Mouse (Mus musculus) granulocyte monocyte progenitor cell, adult 5-6 weeks (primary cell): Measurements from ENCODE around the gene Scd2. TPM values are rescaled to one million over a fixed set of nuclear protein-coding genes. Genes with fewer than 3 reads are reported as not detected.
"Not testable (repeated sequence)": the region's sequence is repeated elsewhere in the genome, so short reads cannot be mapped to it uniquely, and the experiment has no call there.

ENCODE experiments used
- ATAC-seq: replicated peaks from 2 replicates; pipeline ENCODE4 v1.8.0; 2016; ENCODE audit warnings: mild to moderate bottlenecking, moderate TSS enrichment, inconsistent platforms; ENCODE audit not compliant: poor library complexity, severe bottlenecking
- total RNA-seq, 2 experiments: library from RNA; stranded (forward) in 1 of 2; stranded (reverse) in 1 of 2; fragments of 200-712, 200-1000 nt in 1 of 2; fragments of >200 nt in 1 of 2; fragmentation: Nextera tagmentation in 1 of 2; gene quantifications; 2 replicates each; pipeline ENCODE4 v1.2.3; 2014 to 2017

Scd2 gene
- total RNA-seq (2014; fragmentation: Nextera tagmentation) (91.6 and 93.4 TPM in 2 replicates), total RNA-seq (2017) (108 and 109 TPM in 2 replicates)

DNA sequence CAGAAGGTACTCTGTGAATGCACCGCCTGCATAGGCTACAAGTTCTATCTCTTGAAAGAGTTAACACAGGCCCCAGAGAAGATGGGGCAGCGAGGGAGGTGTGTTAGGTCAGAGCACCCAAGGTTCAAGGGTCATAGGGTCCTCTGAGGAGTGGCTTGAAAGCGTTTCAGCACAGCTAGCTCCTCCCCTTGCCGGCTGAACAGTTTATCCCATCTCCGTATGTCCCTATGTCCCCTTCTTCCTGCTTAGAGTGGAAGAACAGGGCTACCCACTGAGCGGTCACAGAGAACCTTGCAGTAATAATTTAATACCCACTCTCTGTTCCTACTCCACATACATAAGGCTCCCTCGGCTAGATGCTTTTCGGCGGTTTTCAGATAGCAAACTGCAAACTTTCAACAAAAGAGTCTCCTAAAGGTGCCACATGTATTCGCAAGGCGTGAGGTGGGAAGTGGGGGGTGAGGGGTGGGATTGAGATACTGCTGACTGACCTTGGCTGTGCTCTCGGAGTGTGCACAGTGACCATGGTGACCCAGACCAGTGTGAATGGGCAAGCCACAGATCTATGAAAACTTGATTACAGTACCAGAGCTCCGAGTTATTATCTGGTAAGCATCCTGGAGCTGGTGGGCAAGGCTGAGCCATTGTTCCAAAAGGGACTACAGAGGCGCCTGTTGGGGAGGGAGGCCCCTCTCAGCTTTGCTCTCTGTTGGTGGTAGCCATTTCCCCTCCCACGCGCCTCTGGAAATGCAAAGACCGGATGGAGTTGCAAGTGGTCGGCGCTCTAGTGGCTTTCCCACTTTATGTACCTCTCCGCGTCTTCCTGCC, at the start of gene Scd2:
Scd2 (plus strand) TSS at position 734 of the 828 bp plus-strand sequence.
- ATAC-seq = peak; percentile 16

DNA sequence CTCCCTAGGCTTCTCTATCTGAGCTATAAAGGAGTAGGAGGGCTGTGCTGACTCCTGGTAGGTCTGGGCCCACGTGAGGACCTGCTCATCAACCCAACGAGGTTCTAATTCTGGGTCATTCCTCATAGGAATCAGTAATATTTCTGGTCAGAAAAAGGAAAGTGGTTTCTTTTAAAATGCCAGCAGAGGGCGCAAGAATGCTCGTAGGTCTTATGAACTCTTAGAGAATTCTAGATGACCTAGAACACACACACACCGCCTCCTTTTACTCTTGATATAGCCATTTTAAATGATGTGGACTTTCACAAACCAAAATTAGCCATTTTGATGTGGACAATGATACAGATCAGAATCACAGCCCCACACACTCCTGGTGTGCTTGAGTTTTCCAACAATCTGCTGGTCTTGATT, 47.7 kb upstream of the Scd2 start:
- ATAC-seq = no peak

DNA sequence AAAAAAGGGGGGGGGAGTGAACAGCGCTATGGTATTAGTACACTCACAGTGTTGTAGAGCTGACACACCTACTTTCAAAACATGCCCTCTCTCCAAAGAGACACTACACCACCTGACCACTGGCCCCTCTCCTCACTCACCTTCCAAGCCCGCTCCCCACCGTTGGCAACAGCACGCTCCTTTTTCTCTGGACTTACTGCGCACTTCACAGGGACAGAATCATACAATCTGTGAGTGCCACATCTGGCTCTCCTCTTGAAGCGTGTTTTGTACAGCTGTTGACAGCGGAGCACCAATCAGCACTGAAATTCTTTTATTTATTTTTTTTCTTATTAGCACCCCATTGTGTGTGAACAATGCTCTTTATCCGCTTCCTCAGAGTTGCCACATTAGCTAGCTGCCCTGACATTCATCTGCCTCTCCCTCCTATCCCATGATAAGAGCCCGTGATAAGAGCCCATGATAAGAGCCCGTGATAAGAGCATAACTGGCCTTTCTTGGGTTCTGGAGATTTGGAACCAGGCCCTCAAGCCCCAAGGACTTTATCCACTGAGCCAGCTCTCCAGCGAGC, 47.0 kb upstream of the Scd2 start:
- ATAC-seq = no peak

DNA sequence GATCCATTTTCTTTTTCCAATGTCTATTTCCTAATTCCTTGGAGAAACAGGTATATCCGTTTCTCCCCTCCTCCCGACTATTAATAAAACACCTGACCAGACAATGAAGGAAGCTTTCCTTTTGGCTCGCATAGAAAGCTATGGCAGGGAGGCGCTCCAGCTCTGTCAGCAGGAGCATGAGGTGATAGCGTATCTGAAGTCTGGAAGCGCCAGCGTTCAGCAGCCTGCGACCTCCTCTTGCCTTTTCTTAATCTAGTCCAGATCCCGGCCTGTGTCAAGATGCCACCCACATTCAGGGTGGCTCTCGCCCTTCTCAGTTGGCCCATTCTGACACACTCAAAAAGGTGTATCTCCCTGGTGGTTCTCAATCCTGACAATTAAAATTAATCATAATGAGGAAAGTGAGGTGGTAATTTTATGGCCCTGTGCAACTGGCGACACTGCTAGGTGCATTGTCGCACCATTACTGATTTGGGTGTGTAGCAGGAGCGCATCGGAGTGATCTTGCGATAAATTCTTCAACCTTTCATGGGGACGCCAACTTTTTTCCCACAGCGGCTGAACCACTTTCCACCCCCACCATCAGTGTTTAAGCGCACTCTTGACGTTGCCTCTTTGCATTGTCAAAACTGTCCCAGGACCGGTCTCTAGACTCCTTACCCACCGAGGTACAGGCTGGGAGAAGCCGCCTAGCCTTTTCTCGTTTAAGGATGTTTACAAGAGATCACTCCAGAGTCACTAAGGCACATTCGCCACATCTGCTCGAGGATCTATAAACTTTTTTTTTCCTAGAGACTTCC, 46.0 kb upstream of the Scd2 start:
- ATAC-seq = 0 out of 2 replicates have a peak, but pooled peaks have one; percentile 5

DNA sequence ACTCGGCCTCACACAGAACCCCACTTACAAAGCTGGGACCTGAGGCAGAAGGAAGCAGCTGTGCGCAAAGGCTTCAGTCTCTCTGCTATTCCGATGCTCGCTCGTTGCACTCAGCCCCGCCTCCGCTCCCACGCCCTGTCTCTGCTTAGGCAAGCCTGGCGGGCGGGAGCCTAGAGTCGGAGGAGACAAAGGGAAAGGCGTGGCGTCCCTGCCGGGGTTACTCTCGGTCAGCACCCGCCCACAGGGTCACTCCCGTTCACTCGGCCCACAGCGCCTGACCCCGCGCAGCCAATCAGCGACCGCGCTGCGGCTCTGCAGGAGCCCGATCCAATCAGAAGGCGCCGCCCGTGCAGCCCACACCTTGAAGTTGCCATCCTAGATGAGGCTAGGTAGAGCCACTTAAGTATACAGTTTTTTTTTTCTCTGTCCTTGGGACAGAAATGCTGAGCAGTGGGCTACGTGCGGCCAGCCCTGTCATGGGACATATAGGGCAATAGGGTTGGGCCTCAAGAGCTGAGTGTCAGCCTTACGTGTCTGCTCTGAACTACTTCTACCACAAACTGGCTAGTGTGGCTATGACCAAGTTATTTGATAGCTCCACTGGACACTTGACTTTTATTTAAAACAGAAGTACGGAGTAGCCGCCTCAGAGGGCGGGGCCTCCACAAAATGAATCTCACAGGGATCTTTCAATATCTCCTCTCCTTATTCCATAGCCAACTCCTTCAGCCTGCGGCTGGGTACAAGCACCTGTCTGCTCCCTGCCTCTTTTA, 45.2 kb upstream of the Scd2 start:
- peak; percentile 99 for ATAC-seq

DNA sequence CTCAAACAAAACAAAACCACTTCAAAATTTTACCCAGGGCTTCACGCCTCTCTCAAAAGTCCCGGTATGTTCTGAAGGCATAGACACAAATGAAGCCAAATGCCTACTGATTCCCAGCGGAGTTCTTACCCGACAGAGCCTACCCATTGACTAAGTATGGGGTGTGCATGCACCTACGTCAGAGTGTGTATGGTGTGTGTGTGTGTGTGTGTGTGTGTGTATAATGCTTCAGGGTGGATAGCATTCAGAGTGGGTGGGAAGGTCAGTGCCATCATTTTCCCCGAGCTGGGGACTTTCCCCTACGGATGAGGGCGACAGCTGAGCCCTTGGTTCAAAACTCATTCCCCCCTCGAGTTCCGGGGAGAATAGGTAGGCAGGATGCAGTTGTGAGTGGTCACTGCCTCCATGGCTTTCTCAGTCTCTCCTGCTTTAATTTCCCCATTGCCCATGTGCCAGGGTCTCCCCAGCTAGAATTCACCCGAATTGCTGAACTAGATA, 44.6 kb upstream of the Scd2 start:
- no peak for ATAC-seq

DNA sequence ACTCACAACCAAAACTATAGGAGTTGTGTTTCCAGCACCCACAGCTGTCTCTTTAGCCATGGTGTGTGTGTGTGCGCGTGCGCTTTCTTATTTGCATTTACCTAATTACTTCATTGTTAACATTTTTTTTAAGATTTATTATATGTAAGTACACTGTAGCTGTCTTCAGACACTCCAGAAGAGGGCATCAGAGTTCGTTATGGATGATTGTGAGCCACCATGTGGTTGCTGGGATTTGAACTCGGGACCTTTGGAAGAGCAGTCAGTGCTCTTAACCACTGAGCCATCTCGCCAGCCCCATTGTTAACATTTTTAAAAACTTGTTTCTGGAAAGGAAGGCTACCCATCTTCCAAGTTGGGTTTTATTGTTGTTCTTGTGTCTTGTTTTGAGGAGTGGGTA, 42.3 kb upstream of the Scd2 start:
- ATAC-seq = not testable (repeated sequence)

DNA sequence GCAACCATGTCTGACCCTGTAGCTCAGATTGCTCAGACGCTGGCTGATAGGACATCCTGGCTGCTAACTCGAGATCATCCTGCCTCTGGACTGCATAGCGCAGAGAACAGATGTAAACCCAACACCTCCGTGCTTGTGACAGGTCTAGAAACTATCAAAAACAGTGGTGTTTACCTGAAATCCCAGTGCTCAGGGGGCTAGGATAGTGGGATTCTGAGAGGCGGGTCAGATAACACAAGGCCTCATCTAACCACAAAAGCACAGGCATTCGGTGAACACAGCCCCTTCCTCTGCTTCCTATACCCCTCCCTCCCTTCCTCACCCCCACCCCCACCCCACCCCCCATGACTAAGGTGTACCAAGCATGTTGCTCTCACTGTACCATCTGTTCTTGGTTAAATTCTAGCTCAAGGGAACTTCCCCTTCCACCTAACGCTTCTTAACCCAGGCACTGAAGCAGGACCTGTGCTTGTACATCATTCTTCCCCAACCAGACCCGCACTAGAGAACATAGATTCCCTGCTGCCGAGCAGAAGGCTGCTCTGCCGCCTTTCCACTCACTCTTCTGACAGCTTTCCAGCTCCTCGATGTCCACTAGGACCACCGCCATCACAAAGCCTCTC, 41.4 kb upstream of the Scd2 start:
- no peak for ATAC-seq

DNA sequence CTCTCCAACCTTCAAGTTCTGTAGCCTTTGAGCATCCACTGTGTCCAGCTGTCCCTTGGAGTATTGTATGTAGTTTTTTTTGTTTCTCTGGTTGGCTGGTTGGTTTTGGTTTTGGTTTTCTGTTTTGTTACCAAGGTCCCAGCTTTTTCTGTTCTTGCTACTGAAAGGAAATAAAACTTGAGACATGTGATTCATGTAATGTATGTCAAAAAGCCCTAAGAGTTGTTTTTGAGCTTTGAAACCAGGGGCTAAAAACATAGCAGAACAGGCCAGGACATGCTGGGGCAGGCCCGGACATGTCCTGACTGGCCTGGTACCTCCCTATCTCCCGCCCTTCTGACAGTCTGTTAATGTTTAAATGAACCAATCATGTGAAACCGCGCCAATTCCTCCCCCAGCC, 39.4 kb upstream of the Scd2 start:
- ATAC-seq = not testable (repeated sequence)

DNA sequence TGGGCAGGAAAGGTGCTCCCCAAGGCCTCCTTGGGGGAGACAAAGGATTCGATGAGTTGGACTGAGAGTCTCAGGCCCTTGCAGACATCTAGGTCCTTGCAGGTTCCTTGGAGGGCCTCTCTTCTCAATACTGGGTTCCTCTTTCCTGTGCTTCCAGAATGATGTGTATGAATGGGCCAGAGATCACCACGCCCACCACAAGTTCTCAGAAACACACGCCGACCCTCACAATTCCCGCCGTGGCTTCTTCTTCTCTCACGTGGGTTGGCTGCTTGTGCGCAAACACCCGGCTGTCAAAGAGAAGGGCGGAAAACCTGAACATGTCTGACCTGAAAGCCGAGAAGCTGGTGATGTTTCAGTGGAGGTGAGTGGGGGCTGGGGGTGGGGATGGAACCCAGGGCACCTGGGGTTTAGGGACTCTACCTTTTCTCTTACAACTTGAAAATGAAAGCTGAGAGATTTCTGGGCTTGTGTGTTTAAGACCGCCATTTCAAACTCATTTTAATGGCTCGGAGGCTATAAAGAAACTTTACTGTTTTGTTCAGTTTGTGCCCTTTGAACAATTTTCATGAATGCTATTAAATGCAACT, 36.0 kb upstream of the Scd2 start:
- ATAC-seq = no peak

DNA sequence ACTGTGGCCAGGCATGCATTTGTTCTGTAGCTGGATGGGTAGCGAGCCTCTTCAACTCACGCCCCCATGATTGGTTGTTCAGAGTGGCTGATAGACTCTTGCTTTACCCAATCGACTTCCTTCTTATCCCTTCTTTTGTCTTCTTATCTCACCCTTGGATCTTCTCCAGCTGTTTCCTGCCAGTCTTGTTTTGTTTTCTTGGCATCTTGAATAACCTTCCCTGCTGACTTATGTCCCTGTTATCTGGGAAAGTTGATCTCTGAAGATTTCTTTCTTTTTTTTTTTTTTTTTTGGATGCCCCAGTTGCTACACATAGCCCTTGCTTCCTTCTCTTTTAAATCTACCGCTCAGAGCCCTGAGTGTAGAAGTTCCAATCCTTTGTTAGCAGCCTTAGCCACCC, 34.0 kb upstream of the Scd2 start:
- no peak for ATAC-seq

DNA sequence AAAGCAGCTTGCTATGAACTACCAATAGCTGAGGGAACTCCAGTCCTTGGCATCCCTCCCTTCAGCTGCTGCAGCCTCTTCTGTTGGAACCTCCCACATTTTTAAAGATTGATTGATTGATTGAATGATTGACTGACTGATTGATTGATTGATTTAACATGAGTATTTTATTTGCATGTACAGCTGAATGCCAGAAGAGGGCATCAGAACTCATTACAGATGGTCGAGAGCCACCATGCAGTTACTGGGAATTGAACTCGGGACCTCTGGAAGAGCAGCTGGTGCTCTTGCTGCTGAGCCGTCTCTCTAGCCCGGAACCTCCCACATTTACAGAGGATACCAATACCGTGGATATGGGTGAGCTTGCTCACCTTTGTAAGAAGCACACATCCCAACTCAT, 33.0 kb upstream of the Scd2 start:
- no peak for ATAC-seq

DNA sequence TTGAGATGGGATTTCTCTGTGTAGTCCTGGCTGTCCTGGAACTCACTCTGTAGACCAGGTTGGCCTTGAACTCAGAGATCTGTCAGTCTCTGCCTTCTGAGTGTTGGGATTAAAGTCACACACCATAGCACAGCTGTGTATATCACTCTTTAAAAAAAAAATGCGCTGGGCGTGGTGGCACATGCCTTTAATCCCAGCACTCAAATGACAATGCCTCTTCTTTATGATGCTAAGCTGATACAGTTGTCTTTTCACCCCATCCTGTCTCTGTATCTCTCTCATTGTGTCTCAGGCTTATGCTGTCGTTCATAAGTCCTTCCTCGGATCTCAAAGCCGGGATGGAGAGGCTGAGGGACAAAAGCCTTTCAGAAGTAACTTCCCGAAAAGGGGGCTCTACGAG, 31.7 kb upstream of the Scd2 start:
- no peak for ATAC-seq

DNA sequence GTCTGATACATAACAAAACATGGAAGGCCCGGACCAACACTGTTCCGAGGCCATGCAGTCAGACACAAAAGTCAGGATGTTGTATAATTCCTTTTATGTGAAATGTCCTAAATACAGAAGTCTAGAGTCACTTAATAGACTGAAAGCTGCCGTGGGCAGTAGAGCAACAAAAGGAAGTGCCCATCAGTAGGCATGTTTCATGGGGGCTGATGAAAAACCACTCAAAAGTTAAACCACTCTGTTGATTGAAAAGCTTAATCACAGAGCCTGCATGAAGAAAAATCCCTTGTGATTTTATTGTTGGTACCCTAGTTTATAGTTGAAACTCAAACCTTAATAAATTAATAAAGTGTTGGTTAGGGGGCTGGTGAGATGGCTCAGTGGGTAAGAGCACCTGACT, 29.9 kb upstream of the Scd2 start:
- no peak for ATAC-seq

DNA sequence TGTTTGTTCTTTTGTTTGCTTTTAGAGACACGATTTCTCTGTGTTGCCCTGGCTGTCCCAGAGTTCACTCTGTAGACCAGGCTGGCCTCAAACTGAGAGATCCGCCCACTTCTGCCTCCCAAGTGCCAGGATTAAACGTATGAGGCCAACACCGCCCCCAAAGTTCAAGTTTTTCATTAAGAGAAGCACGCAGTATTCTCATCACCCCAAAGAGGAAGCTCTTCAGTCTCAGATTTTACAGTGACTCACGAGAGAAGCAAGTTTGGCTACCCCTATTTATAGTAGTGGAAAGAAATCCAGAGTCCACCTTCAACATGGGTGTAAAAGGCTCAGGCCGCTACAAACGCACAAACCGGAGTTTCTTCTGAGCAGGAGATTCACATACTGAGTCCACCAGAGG, 29.2 kb upstream of the Scd2 start:
- ATAC-seq = peak; percentile 22; the same call in 1 of the 2 replicates

DNA sequence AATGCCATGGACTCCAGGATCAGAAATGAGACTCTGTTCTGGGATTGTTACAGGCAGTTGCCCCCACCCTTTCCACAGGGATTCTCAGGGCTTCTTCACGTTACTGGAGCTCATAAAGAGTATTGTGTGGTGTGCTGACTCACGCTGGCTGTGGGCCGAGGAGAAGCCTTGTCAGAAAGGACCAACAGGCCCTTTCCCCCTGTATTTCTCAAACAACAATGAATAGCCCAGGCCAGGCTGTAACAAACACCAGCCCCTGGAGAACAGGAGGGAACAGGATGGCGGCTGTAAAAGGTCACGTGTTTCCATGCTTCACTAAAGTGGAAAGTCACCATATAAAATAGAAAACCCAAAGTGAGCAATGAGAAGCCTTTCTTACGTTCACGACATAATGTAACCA, 28.2 kb upstream of the Scd2 start:
- ATAC-seq = no peak

DNA sequence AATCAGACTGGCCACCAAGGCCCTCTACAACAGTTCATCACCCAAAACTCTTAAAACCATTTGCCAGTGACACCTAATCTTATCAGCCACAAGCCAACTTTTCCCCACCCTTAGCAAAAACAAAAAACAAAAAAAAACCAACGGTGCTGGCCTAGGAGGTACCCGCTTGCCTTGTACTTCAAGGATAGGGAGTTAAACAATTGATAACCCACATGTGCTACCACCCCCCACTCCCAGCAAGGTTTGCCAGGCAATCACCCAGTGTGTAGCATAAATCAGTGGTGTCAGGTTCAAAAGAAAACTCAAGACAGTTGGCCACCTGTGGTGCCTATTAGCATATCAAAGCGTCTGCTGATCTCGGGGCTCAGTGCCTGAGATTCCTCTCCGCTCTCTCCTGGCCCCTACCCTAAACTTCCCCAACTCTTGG, 27.6 kb upstream of the Scd2 start:
- no peak for ATAC-seq

DNA sequence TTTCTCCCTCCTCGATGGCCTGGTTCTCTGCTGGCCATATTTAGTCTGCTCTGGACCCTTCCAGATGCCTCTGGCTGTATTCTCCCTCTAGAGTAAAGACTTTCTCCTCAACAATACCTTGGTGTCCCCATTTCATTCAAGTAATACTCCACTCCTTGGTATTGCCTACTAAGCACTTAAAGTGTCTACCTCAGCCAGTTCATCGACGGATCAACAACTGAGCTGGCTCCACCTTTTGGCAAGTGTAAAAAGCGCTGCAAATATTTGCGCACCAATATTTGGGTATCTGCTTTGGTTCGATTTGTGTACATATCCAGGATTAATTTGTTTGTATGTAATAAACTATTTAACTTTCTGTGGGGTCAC, 27.0 kb upstream of the Scd2 start:
- no peak for ATAC-seq

DNA sequence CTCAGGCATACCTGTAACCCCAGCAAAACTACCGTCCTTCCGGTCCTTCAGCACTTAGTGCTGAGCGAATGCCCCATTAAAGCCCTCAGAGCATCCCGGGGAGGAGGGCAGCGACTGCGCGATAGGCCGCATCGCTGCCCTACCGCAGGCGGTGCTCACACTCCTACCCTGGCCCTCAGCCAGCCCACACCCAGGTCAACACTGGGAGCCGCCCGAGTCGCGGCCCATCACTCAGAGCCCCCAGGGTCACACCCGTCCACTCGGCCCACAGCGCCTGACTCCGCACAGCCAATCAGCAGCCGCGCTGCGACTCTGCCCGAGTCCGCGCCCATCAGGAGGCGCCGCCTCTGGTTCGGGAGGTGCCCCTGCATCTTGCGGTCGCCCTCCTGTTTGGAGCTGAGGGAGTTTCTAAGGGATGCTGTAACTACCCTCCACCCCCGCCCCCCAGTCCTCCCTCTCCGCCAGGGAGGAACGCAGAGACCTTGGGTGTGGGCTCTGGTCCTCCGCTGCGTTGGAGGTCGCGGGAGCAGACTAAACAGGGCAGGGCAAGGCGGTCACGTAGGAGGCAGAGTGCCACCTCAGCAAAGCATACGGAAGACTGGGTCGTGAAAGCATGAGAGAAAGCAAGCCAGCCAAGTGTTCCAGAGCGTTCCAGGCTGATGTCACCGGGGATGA, 26.5 kb upstream of the Scd2 start:
- peak; percentile 96 for ATAC-seq
